Mouse (Mus musculus) bone marrow, adult 2 months (tissue): Measurements from ENCODE around the gene Gm13128. TPM values are rescaled to one million over a fixed set of nuclear protein-coding genes. Genes with fewer than 3 reads are reported as not detected.
"Not testable (repeated sequence)": the region's sequence is repeated elsewhere in the genome, so short reads cannot be mapped to it uniquely, and the experiment has no call there.

Source experiments
- H3K27ac ChIP-seq: fragments of 200-500 bp; 2 replicates; pipeline ENCODE4 v1.5.1; 2012; ENCODE audit warnings: low read depth, mild to moderate bottlenecking, control low read depth, inconsistent platforms, low read length; ENCODE audit not compliant: control insufficient read depth, poor library complexity, insufficient read depth
- H3K4me1 ChIP-seq: fragments of 200-500 bp; 2 replicates; pipeline ENCODE4 v1.6.1; 2011; ENCODE audit warnings: low read length; ENCODE audit not compliant: control insufficient read depth, insufficient read depth
- H3K4me3 ChIP-seq: fragments of 200-500 bp; replicated peaks from 2 replicates; pipeline ENCODE3; 2011; ENCODE audit warnings: mild to moderate bottlenecking, low read depth, low read length, control low read depth; ENCODE audit not compliant: control insufficient read depth
- CTCF ChIP-seq: fragments of 200-500 bp; IDR thresholded peaks from 2 replicates; pipeline ENCODE4 v1.5.1; 2011; ENCODE audit warnings: low read length, control low read depth; ENCODE audit not compliant: control insufficient read depth, insufficient read depth
- POLR2A ChIP-seq: fragments of 200-500 bp; IDR thresholded peaks from 2 replicates; pipeline ENCODE4 v1.6.1; 2011; ENCODE audit warnings: low read depth, mild to moderate bottlenecking, control low read depth, low read length, borderline replicate concordance; ENCODE audit not compliant: control insufficient read depth
- WGBS: fragments of 180-500 bp; shearing (Covaris S2); methylation state at CpG from one replicate; pipeline ENCODE4 v1.1.7; 2018; 5-methylcytosine and 5-hydroxymethylcytosine counted together
- polyA plus RNA-seq: library from polyadenylated mRNA; stranded (reverse); fragments of >200 nt; gene quantifications from 2 replicates; pipeline ENCODE4 v1.2.4, GENCODE M21; 2011; ENCODE audit warnings: low replicate concordance; ENCODE audit not compliant: missing spikeins, insufficient read depth, insufficient read length

The Gm13128 gene
- not detected in 2 replicates for polyA plus RNA-seq

- not testable (repeated sequence) for H3K4me3 ChIP-seq, H3K27ac ChIP-seq, H3K4me1 ChIP-seq
- 47% methylated on average over 4 of the region's 4 CpGs for WGBS
These were observed at the start of gene Gm13128 for GRCm38 (mm10) chr4:144329949-144330348. Gene Gm13128, plus strand, starts transcription at chr4:144330249.

DNA sequence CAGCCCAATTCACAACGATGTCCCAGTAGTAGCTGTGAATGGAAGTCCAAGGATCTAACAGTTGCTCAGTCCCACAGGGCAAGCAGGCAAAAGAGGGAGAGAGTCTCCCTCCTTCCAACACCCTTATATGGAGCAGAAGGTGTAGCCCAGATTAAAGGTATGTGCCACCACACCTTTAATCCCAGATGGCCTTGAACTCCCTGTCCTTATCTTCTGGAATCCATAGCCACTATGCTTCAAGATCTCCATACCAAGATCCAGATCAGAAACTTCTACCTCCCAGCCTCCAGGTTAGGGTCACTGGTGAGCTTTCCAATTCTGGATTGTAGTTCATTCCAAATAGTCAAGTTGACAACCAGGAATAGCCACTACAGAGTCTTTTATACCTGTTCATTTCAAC is 49.7 kb upstream of the Gm13128 start, which contains the start of gene Pramel5:
Gene Pramel5 (minus strand): TSS at position 101 of the 400 bp plus-strand sequence.
- not testable (repeated sequence) for H3K4me3 ChIP-seq, H3K4me1 ChIP-seq, H3K27ac ChIP-seq
- WGBS: 59% methylated on average over 1 of the region's 1 CpGs

DNA sequence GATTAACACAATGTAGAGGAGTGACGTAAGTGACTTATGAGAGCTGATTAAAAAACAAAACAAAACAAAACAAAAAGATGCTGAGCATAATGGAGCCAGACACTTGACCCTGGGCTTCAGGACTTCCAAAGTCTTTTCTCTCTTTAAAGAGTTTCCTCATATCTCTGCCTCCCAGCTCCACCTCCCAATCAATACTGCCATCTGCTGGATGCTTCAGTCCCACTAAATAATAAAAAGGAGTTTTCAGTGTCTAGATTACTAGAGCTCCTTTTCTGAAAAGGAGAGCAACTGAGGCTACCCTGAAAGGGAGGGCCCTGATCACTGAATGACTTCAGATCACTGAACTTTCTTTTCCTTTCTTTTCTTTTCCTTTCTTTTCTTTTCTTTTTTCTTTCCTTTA is 30.6 kb upstream of the Gm13128 start:
- not testable (repeated sequence) for H3K4me3 ChIP-seq, H3K4me1 ChIP-seq, H3K27ac ChIP-seq
- WGBS: 63% methylated on average over 1 of the region's 1 CpGs

DNA sequence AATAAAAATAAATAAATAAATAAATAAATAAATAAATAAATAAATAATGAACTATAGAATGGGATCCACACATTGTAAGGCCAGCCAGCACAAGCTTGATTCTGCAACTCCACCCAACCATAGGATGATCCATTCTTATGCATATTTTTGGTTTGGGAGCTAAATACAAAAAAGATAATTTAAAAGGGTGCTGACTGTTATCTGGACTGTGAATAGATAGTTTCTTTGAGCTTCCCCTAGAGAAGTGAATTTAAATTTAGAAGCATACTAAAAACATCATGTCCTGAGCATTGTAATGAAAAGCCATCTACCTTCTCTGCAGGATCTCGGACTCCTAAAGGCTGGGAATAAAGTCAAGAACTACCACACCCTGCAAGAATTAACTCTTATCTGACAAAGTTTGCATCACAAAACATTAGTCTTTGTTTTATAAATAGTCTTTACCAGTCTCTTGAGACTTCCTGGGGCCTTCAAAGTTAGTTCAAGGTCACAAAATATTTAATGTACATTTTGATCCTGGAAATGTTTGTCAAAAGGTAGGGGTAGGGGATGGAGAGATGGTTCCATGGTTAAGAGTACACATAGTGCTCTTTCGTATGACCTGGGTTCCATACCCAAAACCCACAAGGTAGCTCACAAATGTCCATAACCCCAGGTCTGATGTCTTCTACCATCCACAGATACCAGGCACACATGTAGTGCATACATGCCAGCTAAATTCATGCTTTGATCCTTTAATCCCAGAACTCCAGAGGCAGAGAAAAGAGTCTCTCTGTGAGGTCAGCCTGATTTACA is 17.2 kb upstream of the Gm13128 start:
- H3K4me3 ChIP-seq, H3K27ac ChIP-seq, H3K4me1 ChIP-seq: not testable (repeated sequence)
- WGBS: 70% methylated on average over 2 of the region's 2 CpGs

GRCm38 (mm10) chr4:144335856-144336255 is 5.8 kb downstream of the Gm13128 start:
- not testable (repeated sequence) for H3K27ac ChIP-seq, H3K4me1 ChIP-seq, H3K4me3 ChIP-seq
- 76% methylated on average over 3 of the region's 3 CpGs for WGBS

- not testable (repeated sequence) for H3K4me3 ChIP-seq, H3K4me1 ChIP-seq, H3K27ac ChIP-seq
- 80% methylated on average over 3 of the region's 3 CpGs for WGBS
These were observed 27.6 kb downstream of the Gm13128 start, which contains the start of gene Gm13119 for GRCm38 (mm10) chr4:144357642-144358041. Gene Gm13119, plus strand, starts transcription at chr4:144357942.

- no peak within 1 kb of the TSS for H3K4me3 ChIP-seq
- WGBS: 56% methylated on average over 2 of the region's 2 CpGs
- no peak for TF ChIP-seq CTCF
- no peak for TF ChIP-seq POLR2A
- H3K4me1 ChIP-seq: no peaks in the 10 kb centered on the region
- no peak within 1 kb of the TSS for H3K27ac ChIP-seq
These were observed 47.9 kb downstream of the Gm13128 start, which contains the start of gene Pramef20 for GRCm38 (mm10) chr4:144377911-144378310. Gene Pramef20, minus strand, starts transcription at chr4:144377933.

Other genes with a start within 250 kb of the Gm13128 start
- gene Gm13102, start 223.8 kb upstream of the Gm13128 start, polyA plus RNA-seq: not detected in 2 replicates
- gene Oog3, start 167.6 kb upstream of the Gm13128 start, polyA plus RNA-seq: not detected in 2 replicates
- gene Oog2, start 139.5 kb upstream of the Gm13128 start, polyA plus RNA-seq: not detected in 2 replicates
- gene C87977, start 116.9 kb upstream of the Gm13128 start, polyA plus RNA-seq: not detected in 2 replicates
- gene Pramel5, start 49.8 kb upstream of the Gm13128 start, polyA plus RNA-seq: not detected in 2 replicates
- gene Gm13119, start 27.7 kb downstream of the Gm13128 start, polyA plus RNA-seq: not detected in 2 replicates
- not detected in 2 replicates for gene Pramef20, start 47.7 kb downstream of the Gm13128 start, polyA plus RNA-seq
- gene Pramef12, start 78.2 kb downstream of the Gm13128 start, polyA plus RNA-seq: 2.0 TPM in 1 of 2 replicates, not detected in the other
- gene 1700012P22Rik, start 108.5 kb downstream of the Gm13128 start, polyA plus RNA-seq: not detected in 2 replicates
- gene Gm9944, start 123.1 kb downstream of the Gm13128 start, polyA plus RNA-seq: not detected in 2 replicates
- gene Aadacl3, start 133.5 kb downstream of the Gm13128 start, polyA plus RNA-seq: not detected in 2 replicates
- not detected in 2 replicates for gene 9430007A20Rik, start 189.6 kb downstream of the Gm13128 start, polyA plus RNA-seq
- not detected in 2 replicates for gene Gm13124, start 234.9 kb downstream of the Gm13128 start, polyA plus RNA-seq